Mouse (Mus musculus) frontal cortex, postnatal 36 days (tissue): Measurements from ENCODE around the gene Chst15.

ENCODE experiments used
- DNase-seq, 2 experiments: peaks; one replicate each; pipeline ENCODE4 v3.0.0; 2022; ENCODE audit warnings: low spot score in 2 of 2

Gene Chst15

DNA sequence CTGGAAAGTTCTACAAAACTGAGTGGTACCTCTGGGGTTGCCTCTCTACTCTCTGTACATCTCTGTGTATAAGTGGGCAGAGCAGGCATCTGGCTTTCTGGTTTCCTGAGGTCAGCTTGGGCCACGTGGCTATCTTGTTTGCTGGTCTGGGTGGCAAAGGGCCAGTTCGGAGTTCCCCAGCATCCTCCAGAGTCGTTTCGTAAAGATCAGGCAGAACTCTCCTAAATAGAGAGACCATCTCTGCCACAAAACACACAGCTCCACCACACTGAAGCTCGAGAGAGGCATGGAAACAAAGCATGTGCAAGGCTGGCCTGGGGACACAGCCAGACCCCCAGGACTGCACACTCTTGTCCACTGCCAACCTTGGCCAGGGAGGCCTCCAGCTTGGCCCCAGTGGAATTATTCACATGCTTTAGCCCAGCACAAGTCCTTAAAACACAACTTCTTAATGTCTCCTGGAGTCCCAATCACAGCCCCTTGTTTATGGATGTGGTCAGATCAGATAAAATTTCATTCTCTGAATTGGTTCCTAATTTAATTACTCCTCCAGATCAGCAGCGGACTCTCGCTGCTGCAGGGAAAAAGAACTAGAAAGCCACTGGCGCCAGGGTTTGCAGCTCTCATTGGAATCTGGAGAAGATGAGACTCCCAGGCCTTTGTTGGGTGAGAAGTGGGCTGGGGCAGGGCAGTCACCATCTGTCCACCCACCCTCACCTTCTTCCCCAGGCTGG, 14.4 kb downstream of the Chst15 start:
- DNase-seq: no peak

DNA sequence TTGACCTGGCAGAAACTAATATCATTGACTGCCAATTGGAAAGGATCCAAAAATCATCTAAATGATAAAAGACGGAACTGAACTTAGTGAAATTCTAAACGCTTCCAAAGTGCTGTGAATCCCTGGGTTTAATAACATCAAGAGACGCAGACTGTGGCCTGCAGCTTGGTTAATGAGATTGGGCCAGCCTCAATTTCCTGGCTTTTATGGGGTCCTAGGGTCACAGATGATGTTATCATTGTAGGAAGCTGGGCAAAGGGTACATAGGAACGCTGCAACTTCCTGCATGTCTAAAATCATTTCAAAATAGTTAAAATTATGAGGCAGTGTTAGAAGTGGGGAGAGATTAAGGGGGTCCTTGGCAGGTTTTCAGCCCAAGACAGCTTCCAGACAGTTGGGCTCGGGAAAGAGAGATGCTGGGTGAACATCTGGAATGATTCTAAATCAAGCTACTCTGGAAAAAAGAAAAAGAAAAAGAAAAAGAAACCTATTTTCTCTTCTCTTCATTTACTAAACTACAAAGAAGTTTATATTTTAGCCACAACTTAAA, 17.3 kb downstream of the Chst15 start:
- no peak for DNase-seq

DNA sequence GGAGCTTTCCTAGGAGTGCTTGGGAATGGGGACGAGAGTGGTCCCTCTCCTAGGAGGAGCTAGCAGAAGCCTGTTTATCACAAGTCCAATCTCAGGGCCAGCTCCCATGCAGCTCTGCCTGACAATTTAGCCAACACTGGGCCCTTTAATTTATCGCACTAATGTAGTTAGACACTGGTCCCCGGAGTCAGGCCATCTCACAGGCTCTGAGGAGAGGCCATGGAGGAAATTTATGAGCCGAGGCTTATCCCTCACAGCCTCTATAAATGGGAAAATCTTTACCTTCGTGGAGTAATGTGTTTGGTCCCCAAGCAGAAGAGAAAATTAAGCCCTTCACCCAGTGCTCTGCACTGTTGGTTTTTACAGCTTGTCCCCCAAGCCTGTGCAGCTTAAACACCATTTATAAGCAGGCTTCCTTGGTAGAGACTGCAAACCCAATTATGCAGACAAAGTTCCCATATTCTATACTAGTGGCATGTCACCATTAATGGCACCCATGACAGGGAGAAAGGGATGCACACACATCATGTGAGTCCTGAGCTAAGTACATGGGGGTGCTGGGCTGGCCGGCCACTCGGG, 18.5 kb downstream of the Chst15 start:
- DNase-seq: no peak

DNA sequence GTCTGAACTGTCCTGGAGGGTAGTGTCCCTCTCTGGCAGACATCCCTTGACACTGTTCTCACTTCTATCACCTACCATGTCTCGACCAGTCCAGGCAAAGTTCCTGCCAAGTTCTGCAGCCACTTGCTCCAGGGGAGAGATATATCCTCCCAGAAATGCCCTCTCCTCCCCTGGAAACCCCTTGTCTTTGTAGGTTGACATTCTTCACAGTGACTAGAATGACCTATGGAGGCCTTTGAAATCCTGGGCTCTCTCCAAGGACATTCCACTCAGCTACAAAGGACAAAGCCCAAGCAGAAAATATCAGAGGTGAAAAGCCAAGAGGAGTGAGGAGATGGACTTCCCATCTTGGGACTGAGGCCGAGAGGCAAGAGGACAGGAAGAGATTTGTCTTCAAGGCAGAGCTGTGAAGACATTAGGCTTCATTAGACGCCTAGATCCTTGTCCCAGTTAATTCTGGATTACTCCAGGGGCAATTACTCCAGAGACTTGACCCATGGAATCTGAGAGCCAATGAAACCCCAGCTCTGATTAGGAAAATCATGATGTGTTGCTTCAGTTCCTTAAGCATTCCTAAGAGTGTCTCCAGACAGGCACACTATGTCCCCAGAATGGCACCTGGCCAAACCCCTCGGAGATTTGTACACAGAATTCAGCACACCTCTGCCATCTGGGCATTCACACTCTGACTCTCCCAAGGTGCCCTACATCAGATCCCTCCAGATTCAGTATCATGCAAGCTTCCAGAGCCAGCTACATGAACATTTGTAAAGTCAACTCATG, 20.2 kb downstream of the Chst15 start:
- no peak for DNase-seq

DNA sequence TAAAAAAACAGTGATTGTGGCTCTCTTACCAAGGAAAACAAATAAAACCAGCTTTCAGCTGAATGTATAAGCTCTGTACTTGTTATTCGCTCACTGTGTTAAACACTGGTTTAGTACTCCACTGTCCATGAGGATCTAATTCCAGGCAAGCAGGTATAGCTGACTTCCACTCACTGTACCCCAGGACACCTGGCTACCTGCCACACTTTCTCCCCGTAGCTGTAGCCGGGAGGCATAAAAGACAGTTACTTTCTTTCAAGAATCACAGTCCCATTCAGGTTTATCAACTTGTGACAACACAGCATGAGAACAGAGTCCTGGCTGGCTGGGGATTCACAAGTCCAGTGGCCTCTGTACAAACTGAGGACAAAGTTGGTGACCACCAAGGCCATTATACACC, 20.9 kb downstream of the Chst15 start:
- DNase-seq: no peak

DNA sequence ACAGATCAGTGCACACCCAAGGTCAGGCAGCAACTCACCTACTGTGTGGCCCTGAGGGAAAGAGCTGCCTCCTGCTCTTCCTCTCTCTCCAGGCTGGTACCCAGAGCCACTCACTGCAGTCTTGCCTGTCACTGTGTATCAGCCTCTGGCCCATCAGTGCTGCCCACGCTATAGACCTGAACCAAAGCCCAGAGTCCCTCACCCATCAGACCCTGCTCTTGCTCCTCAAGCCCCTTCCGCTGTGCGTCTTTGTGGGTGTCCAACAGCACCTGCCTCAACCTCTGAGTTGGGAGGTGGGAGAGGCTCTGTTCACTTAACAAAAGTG, 29.7 kb downstream of the Chst15 start:
- no peak for DNase-seq

DNA sequence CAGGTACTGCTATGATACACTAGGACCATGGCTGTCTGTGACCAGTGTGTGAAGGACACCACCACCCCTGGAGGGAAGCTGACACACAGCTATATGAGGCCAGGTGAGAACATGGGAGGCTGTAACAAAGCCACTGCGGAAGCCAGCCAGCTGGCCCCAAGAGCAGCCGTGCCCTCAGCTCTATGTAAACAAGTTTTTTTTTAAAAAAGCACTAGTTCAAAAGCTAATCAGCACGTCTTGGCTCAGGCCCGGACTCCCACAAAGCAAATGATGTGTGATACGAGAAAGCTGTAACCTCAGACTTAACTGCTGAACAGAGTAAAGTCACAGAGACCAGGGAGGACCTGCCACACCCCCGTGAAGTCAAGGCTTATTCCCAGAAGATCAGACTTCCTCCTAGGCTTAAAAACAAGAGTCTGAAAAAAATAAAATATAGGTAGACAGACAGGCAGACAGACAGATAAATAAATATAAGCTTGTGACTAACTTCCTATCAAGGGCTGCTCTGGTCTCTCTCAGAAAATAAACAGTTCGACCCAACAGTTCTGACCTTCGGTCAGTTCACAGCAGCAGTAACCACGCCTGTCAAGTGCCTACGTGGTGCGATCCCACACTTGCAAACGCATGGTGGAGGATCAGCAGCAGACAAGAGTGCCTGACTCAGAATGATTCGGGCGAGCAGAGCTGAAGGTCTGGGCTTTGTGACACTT, 30.2 kb downstream of the Chst15 start:
- DNase-seq: no peak

DNA sequence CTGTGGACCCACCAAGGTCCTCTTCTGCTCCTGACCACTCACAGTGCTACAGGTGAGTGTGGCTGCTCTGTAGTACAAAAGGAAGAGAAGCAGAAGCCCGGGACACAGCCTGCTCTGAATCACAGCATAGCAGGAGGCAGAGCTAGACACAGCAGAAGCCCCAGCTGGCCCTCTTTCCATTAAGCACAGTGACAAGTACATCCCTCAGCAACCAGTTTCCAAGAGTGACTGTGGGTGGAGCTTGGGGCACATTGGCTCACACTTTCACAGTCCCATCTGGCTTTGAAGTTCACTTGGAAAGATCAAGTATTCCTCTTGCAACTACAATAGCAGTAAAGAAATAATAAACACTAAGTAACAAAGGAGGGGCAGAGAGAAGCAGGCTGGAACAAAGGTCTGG, 32.2 kb downstream of the Chst15 start:
- peak; percentile 43 to 63 for DNase-seq

DNA sequence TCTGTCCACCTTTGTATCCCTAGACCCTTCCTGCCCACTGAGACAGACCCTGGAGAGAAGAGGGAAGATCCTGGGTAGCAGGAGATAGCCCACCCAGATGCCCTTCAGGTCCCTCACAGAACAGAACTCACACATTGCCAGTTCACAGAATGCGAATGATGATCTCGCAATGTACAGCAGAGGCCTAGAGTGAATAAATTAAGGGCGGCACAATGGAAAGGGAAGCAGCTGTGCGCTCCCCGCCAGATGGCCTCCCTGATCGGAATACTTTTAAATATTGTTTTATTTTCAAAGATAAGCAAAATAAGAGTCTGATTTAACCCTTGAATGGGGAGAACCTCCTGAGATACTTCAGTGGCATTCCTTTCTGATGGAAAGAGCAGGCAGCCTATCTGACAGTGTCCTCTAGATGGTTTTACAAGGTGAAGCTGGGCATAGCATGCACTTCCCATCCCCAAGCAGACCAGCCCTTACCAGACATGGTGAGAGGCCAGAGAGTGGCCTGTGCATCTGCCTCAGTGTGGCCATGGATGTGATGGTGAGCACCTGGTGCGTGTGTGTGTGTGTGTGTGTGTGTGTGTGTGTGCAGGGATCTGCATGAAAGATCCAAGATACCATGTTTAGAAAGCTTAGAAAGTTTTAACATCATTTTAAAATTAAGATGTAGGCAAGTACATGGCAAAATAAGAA, 32.8 kb downstream of the Chst15 start:
- DNase-seq: peak in 1 of 2 experiments; percentile 39

DNA sequence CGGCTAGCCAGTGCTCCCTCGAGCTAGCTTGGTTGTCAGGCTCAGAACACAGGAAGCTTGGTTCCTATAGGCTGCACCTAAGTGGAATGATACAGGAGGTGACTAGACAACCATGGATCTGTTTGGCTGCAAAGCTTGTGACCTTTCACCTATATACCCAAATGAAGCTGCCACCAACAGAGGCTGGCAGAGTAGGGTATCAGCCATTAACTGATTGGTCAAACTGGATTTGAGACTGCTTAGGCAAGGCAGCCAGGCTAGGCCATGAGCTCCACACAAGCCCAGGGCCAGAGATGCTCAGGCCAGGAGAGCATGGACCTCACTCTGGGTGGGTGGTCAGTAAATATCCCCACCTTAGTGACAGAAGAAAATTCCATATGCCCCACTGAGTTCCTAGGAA, 34.5 kb downstream of the Chst15 start:
- DNase-seq: no peak

DNA sequence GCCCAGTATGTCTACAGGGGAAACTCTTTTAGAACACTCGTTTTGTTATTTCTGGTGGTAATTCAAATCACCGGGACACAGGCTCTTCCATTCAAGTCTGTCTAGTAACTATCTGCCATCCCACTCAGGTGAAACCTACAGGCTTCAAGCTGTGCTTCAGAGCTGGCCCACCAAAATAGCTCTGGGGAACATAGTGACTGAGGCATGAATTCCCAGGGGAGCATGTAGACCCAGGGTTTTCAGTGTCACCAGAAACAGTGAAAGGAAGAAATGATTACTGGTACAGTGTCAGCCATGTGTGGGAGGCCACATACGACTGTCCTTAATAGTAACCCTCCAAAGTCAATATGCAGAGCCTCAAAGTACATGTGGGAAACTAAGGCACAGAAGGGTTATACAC, 34.9 kb downstream of the Chst15 start:
- DNase-seq: no peak

DNA sequence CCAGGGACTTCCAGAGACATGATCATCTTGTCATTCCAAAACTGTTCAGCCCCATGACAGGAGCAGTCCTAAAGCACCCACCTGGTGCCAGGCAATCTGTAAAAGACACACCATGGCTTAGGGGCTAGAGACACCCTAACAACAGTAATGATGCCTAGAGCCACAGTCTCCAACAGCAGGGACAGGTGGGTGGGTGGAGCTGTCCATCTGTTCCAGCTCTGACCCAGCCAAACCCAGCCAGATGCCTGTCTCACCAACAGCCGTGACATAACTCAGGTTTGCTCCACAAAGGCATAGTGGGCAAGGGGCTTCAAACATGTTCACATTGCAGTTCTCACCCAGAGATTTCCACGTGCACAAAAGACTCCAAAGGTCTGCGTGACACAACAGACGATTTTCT, 35.3 kb downstream of the Chst15 start:
- no peak for DNase-seq

DNA sequence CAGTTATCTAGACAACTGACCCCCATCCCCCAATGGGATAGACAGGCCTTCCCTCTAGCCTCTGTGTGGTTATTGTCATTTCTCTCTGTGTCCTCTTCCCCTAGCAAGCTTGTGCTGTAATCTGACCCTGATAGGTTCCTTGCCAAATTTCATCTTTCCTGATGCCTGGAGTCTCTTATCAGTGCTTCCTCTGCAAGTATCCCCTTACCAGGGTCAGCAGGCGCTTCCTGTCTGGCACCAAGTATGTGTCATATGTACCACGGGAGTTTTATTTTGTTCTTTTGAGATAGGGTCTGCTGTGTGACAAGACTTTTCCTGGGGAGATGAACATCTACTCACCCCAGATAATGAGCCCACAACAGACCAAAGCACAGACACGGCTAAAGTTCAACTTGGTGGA, 38.4 kb downstream of the Chst15 start:
- DNase-seq: no peak

DNA sequence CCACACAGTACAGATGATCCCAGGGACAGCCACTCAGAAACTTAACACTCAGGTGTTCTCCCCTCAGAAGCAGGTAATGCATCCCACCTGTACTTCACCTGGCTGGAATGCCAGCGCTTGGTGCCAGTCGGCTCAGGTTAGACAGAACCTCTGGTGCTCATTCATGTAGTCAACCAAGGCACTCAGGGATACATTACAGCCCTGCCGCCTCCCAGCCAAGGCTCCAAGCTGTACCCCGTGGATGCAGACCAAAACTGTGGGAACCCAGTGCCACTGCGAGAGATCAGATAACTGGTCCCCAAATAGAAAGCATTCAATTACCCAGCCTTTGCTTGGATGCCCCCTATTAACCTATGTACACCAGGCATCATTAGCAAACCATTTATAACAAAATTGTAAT, 40.7 kb downstream of the Chst15 start:
- DNase-seq: no peak

DNA sequence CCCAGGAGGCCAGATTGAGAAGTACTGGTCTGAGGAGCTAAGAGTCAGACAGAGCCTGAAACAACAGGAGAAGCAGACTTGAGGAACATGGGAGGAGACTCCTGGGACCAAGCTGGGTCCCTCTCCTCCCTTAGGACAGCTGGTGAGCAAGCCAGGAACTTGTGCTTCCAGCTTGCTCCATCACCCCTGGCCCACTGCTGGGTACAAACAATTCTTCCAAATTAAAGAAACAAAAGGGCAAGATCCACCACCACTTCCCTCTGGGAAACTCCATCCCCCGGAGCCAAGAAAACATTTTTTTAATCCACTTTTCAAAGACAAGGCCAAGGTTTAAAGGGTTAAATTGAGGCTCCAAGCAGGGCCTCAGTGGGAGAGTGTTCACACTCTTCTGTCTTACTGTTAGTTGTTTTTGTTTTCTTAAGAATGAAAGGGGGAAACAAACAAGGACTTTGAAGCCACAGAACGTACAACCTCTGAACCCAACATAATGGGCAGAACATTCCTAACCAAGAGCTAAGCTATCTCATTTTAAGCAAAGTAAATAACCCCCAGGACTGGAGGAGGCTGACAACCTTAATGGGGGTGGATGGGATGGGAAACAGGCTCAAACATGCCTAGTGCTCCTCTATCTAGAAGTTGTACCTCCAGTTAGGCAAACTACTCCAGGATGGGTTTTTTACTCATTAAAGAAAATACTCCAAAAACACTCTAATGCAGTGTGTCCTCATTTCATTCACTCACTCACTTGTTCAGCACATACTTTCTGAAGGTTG, 43.1 kb downstream of the Chst15 start:
- DNase-seq: no peak

DNA sequence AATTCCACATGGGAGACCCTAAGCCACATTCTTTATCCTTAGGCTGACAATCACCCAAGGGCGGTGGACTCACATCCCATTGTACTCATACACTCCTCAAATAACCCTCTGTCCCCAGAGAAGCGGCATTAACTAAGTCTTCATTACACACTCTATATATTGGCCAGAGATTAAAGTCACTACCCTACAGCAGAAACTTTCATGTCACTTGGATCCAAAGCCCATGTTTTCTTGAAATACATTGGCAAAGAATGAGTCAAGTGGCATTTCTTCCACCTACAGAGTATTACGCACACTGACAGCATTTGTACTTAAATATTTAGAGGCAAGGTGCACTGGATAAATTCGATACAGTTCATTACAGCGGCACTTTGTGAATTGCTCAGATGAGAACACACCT, 44.0 kb downstream of the Chst15 start:
- no peak for DNase-seq

DNA sequence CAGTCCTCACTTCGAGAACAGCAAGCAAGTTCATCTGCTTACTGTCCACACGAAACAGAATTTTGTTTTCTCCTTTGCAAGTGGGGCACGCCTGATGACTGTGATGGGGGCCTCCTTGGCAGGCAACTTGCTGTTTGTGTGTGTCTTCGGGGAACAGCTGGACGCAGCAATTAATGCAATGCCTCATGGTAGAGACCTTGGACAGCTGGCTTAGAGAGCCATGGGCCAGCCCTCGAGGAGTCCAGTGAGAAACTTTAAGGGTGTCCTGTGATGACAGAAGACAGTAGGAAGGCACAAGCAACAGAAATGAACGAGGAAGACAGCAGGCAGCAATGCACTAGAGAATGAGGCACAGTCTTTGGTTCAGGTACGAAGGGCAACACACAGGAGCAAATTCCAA, 46.7 kb downstream of the Chst15 start:
- DNase-seq: no peak

DNA sequence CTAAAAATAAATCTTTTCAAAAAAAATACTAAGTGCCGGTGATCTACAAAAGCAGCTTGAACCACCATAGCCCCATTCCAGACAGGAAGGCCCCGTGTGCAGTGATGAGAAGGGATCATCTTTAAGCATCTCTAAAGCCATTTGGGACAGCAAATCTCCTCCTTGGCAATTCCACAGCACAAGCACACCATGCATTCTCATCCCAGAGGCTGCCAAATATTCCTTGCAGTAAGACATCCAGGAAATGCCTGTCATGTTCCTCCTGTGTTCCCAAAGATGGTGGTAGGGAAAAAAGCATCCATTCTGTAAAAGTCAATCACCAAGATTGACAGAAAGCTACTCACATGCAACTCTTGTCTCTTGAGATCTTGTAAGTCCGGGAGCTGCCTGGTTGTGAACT, 47.4 kb downstream of the Chst15 start:
- no peak for DNase-seq

DNA sequence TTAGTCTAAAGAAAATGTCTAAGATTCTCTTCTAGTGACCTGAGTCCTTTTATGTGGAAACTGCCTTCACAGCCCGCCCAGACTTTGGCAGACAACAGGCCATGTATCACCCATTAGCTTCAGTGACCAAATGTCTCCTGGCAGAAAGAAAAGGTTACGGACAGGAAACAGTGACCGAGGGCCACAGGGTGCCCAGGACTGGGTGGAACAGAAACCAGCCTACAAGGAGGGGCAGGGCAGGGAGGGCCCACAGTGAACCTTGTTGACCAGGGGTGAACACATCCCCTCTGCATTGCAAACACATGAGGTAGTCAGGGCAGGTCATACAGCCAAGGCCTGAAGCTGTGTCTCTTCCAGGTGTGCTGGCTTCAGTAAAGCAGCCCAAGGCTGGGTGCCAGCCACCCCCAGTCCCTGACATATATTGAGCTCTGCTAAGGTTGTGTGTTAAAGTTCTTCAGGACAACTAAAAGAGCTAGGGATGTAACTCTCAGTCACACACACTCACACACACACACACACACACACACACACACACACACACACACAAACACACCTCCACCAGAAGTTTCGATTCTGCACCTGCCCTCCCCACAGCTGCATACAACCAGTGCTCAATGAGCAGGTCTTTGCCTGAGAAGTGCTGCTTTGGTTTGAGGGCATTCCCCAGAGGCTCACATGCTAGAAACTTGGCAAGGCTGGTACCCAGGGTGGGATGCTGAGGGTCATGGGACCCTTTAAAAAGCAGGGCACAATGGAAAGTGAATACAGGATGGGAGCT, 49.1 kb downstream of the Chst15 start:
- DNase-seq: no peak

DNA sequence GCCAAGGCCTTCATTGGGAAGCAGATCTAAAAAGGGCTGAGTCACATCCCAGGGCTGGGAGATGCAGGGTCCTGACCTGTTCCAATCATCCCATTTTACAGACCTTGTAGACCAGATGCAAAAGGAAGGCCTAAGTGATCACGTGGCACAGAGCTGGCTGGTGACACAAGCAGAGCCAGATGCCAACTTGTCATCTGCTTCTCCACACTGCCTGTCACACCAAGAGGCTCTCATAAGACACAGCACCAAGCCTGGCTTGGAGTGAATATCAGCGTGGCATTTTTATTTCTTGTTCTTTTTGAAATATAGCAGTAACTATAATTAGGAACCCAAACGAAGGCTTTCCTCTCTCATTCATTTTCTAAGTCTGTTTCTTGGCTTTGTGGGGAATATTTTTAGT, 52.3 kb downstream of the Chst15 start:
- peak in 1 of 2 experiments; percentile 66 for DNase-seq
